Comparison of ENCODE assay signal across 8 mouse cellular contexts in genomic region chr4:57263061-57263685, GRCm38 (mm10). TPM values are rescaled to one million over a fixed set of nuclear protein-coding genes. Genes with fewer than 3 reads are reported as not detected.
DNase-seq lines count a peak whose midpoint lies in the region; ATAC-seq and TF ChIP-seq lines count a peak whose summit lies in the region.

No protein-coding gene starts in this region.

- TF ChIP-seq POLR2A in CH12.LX (IDR thresholded peaks at IDR 0.05; ENCODE audit: low read depth, low read length), result no peak

- TF ChIP-seq CTCF in CH12.LX (conservative IDR thresholded peaks at IDR 0.05 in 1 of 2, IDR thresholded peaks at IDR 0.05 in 1 of 2; ENCODE audit: low read depth in 2 of 2, low read length in 2 of 2), result peak; percentile 67 to 69
- TF ChIP-seq CTCF in stomach, postnatal 0 days (IDR thresholded peaks at IDR 0.05; ENCODE audit: low read depth), result peak; percentile 79

- no peak overlapping the region for H3K27ac ChIP-seq in kidney, embryonic 16.5 days (ENCODE audit: low read length)
- no peak overlapping the region for H3K27ac ChIP-seq in CH12.LX (ENCODE audit: insufficient read depth, low read depth)
- H3K27ac ChIP-seq in stomach, postnatal 0 days (replicated peaks), result no peak overlapping the region
- H3K27ac ChIP-seq in forebrain, embryonic 13.5 days, result no peak overlapping the region

- H3K36me3 ChIP-seq in kidney, embryonic 16.5 days (ENCODE audit: insufficient read depth, low read length), result peaks cover 13% of the 10 kb centered on the region; the same call in 1 of the 2 replicates
- no peaks in the 10 kb centered on the region for H3K36me3 ChIP-seq in CH12.LX (replicated peaks in 1 of 2; ENCODE audit: control insufficient read depth in 1 of 2, insufficient read depth in 1 of 2, low read length in 1 of 2)
- no peaks in the 10 kb centered on the region for H3K36me3 ChIP-seq in stomach, postnatal 0 days (ENCODE audit: control insufficient read depth, insufficient read depth, low read length)
- H3K36me3 ChIP-seq in forebrain, embryonic 13.5 days (ENCODE audit: poor library complexity, severe bottlenecking), result no peaks in the 10 kb centered on the region

- TF ChIP-seq EP300 in CH12.LX (IDR thresholded peaks at IDR 0.05; ENCODE audit: low read length), result no peak
- no peak for TF ChIP-seq EP300 in stomach, postnatal 0 days (optimal IDR thresholded peaks at IDR 0.05)

- no peaks in the 10 kb centered on the region for H3K79me2 ChIP-seq in CH12.LX (replicated peaks; ENCODE audit: control insufficient read depth, extremely low read depth, insufficient read depth, poor library complexity, severe bottlenecking)

- WGBS in kidney, embryonic 16.5 days, result 55% methylated on average over 8 of the region's 8 CpGs
- whole genome bisulfite sequencing in stomach, postnatal 0 days, result 80% methylated on average over 8 of the region's 8 CpGs
- 76% methylated on average over 8 of the region's 8 CpGs for WGBS in forebrain, embryonic 13.5 days

- no peak overlapping the region for H3K4me2 ChIP-seq in kidney, embryonic 16.5 days (replicated peaks; ENCODE audit: low read depth, low read length)
- H3K4me2 ChIP-seq in CH12.LX (ENCODE audit: insufficient read depth, low read depth, poor library complexity, severe bottlenecking), result no peak overlapping the region
- no peak overlapping the region for H3K4me2 ChIP-seq in stomach, postnatal 0 days (replicated peaks; ENCODE audit: low read depth)
- H3K4me2 ChIP-seq in forebrain, embryonic 13.5 days, result no peak overlapping the region

- no peak for ATAC-seq in kidney, embryonic 16.5 days (ENCODE audit: low FRiP score, low TSS enrichment)
- 0 out of 2 replicates have a peak, but pooled peaks have one; percentile 49 for ATAC-seq in stomach, postnatal 0 days (ENCODE audit: low FRiP score, low TSS enrichment)
- ATAC-seq in forebrain, embryonic 13.5 days, result no peak

- no peak overlapping the region for H3K9ac ChIP-seq in kidney, embryonic 16.5 days (replicated peaks; ENCODE audit: low read length)
- H3K9ac ChIP-seq in CH12.LX (ENCODE audit: insufficient read depth, low read depth), result no peak overlapping the region
- H3K9ac ChIP-seq in stomach, postnatal 0 days (ENCODE audit: low read length), result no peak overlapping the region
- H3K9ac ChIP-seq in forebrain, embryonic 13.5 days, result no peak overlapping the region

- peak; percentile 50 for DNase-seq in kidney, adult 9 months
- DNase-seq in CH12.LX (ENCODE audit: extremely low read depth) (peak; percentile 44), NIH3T3 (ENCODE audit: low read depth) (peak; percentile 74)
- DNase-seq in induced T-regulatory cell, adult 2 months (ENCODE audit: low read depth), result peak; percentile 41
- DNase-seq in stomach, postnatal 0 days (ENCODE audit: low spot score), result peak; percentile 53
- no peak for DNase-seq in frontal cortex, postnatal 10 days (ENCODE audit: low spot score in 2 of 2)

- TF ChIP-seq RAD21 in CH12.LX (IDR thresholded peaks at IDR 0.05; ENCODE audit: low read depth, low read length), result peak; percentile 43

- no peaks in the 10 kb centered on the region for H3K27me3 ChIP-seq in kidney, embryonic 16.5 days (ENCODE audit: insufficient read depth, low read length)
- H3K27me3 ChIP-seq in CH12.LX (replicated peaks), result no peaks in the 10 kb centered on the region
- H3K27me3 ChIP-seq in stomach, postnatal 0 days (ENCODE audit: control insufficient read depth, insufficient read depth, low read length), result no peaks in the 10 kb centered on the region
- no peaks in the 10 kb centered on the region for H3K27me3 ChIP-seq in forebrain, embryonic 13.5 days

- H3K9me3 ChIP-seq in kidney, embryonic 16.5 days (ENCODE audit: low read length), result no peaks in the 10 kb centered on the region
- H3K9me3 ChIP-seq in CH12.LX (replicated peaks; ENCODE audit: low read length), result no peaks in the 10 kb centered on the region
- no peaks in the 10 kb centered on the region for H3K9me3 ChIP-seq in stomach, postnatal 0 days (ENCODE audit: control insufficient read depth, low read length)
- H3K9me3 ChIP-seq in forebrain, embryonic 13.5 days (replicated peaks), result no peaks in the 10 kb centered on the region

- in situ Hi-C loops in CH12.LX (cut with MboI; ENCODE audit: low pct_ligation_motif_present, low pct_unique_long_range_greater_than_20kb, low sequenced_read_pairs), result no loop called here

- dilution Hi-C loops in CH12.LX (cut with MboI; ENCODE audit: extremely low pct_ligation_motif_present, extremely low pct_unique_long_range_greater_than_20kb, low sequenced_read_pairs), result no loop called here

- no peak overlapping the region for H3K4me3 ChIP-seq in kidney, embryonic 16.5 days (ENCODE audit: low read length)
- no peak overlapping the region for H3K4me3 ChIP-seq in CH12.LX (replicated peaks in 1 of 3; ENCODE audit: low read depth in 2 of 3, low read length in 2 of 3, poor library complexity in 1 of 3)
- H3K4me3 ChIP-seq in stomach, postnatal 0 days (ENCODE audit: low read depth, low read length), result no peak overlapping the region
- H3K4me3 ChIP-seq in forebrain, embryonic 13.5 days, result no peak overlapping the region

- peaks cover 9% of the 10 kb centered on the region; the same call in 1 of the 2 replicates for H3K4me1 ChIP-seq in kidney, embryonic 16.5 days (ENCODE audit: insufficient read depth, low read length)
- H3K4me1 ChIP-seq in CH12.LX (ENCODE audit: control insufficient read depth in 1 of 2, insufficient read depth in 2 of 2), result peaks cover 0 to 8% of the 10 kb centered on the region in 2 experiments; a peak in 2 of 4 replicates
- no peaks in the 10 kb centered on the region for H3K4me1 ChIP-seq in stomach, postnatal 0 days (replicated peaks; ENCODE audit: control insufficient read depth, insufficient read depth)
- H3K4me1 ChIP-seq in forebrain, embryonic 13.5 days, result peaks cover 5% of the 10 kb centered on the region

TF ChIP-seq in CH12.LX, 34 proteins besides CTCF, POLR2A, EP300 and RAD21:
- TF ChIP-seq HCFC1 (IDR thresholded peaks at IDR 0.05; ENCODE audit: low read depth, low read length) (no peak), ELF1 (IDR thresholded peaks at IDR 0.05; ENCODE audit: low read depth, low read length) (no peak), SMC3 (IDR thresholded peaks at IDR 0.05; ENCODE audit: low read depth, low read length) (peak; percentile 51), PAX5 (IDR thresholded peaks at IDR 0.05; ENCODE audit: low read length) (no peak), TCF12 (IDR thresholded peaks at IDR 0.05; ENCODE audit: low read depth, low read length) (no peak)
TF ChIP-seq in CH12.LX: peak in this region for 1.

RNA-seq across cellular contexts. Expression of gene Ptpn3, which starts 38.5 kb away (rescaled TPM):
- polyA plus RNA-seq in kidney, embryonic 16.5 days (2015; fragmentation: Nextera tagmentation; extraction: Ambion mirVana), result 9.0 and 9.3 TPM in 2 replicates
- total RNA-seq in CH12.LX (2012; rRNA removed) (0.08 TPM in 1 of 2 replicates, not detected in the other), CH12.LX (2014; rRNA removed) (0.09 TPM in 1 of 2 replicates, not detected in the other)
- 0.14 and 0.53 TPM in 2 replicates for polyA plus RNA-seq in CH12.LX (2012; ENCODE audit: insufficient read length, low read depth)
- 4.3 and 5.2 TPM in 2 replicates for polyA plus RNA-seq in stomach, postnatal 0 days (2015; fragmentation: Nextera tagmentation; extraction: Ambion mirVana)
- polyA plus RNA-seq in forebrain, embryonic 13.5 days (2015; fragmentation: Nextera tagmentation; extraction: Ambion mirVana), result 0.63 and 1.1 TPM in 2 replicates

Comparison
In these comparisons a context has a peak if more than half of its experiments do, and no peak if none do; other contexts are left out.
1. DNase-seq: peak in kidney, adult 9 months (single experiment), CH12.LX (single experiment), NIH3T3 (single experiment), induced T-regulatory cell, adult 2 months (single experiment) and stomach, postnatal 0 days (single experiment); none in frontal cortex, postnatal 10 days (0 of 2).